Mouse (Mus musculus): ENCODE data around the gene C130074G19Rik. TPM values are rescaled to one million over a fixed set of nuclear protein-coding genes. Genes with fewer than 3 reads are reported as not detected.

Gene C130074G19Rik
- polyA plus RNA-seq, 1 experiment from 2014 or later, result 0.67 TPM

DNA sequence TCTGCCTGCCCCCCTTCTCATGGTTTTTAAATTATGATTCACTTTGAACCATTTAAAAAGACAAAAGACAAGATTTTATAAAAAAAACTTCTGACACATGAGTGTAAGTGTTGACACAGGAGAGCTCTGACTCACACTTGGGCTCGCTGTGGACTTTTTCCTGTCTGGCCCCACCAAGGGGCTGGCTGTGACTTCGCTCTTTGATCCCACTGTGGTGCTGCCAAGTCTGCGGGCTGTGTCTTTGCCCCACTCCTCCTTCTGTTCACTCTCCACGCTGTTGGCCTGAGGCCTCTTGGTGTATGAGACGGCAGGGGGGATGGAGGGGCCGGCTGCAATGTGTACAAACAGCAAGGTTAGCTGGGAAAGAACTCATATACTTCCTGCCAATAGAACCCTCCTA lies 28.8 kb upstream of the C130074G19Rik start:
- no peak overlapping the region for H3K4me3 ChIP-seq (ENCODE audit: low read depth, low read length)
- DNase-seq (ENCODE audit: low spot score) (no peak), ATAC-seq (replicated peaks; ENCODE audit: insufficient number of reproducible peaks, low FRiP score, low TSS enrichment, low read depth) (no peak)
- 84% methylated on average over 6 of the region's 6 CpGs for WGBS
- H3K4me2 ChIP-seq (ENCODE audit: low read depth, low read length), result no peak overlapping the region
- no peaks in the 10 kb centered on the region for H3K4me1 ChIP-seq (ENCODE audit: control insufficient read depth, insufficient read depth, low read length)
- peaks cover 2% of the 10 kb centered on the region for H3K36me3 ChIP-seq (replicated peaks; ENCODE audit: control insufficient read depth, insufficient read depth, low read depth, low read length)
- H3K27ac ChIP-seq (replicated peaks; ENCODE audit: low read depth, low read length), result no peak overlapping the region
- H3K9me3 ChIP-seq (replicated peaks; ENCODE audit: control insufficient read depth, low read length), result no peaks in the 10 kb centered on the region
- no peak overlapping the region for H3K9ac ChIP-seq (replicated peaks; ENCODE audit: low read length)
- H3K27me3 ChIP-seq (ENCODE audit: control insufficient read depth, insufficient read depth, low read length), result no peaks in the 10 kb centered on the region

DNA sequence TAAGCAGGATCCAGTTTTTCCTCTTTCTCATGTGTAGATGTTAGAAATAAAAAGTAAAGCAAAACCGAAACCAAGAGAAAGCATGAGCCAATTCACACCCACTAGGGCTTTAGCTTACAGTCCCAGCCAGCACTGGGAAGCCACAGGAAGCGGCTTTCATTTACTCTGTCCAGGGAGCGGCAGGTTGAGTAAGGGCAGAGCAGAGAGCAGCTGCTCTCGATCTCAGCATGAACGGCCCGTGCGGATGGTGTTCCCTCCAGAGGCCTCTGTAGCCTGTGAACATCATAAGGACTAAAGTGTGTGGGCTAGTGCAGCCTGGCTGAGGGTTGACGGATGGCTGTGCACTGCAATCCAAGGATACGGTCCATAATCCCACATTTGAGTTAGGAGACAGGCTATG lies 25.5 kb upstream of the C130074G19Rik start:
- H3K4me3 ChIP-seq (ENCODE audit: low read depth, low read length), result no peak overlapping the region
- H3K9me3 ChIP-seq (replicated peaks; ENCODE audit: control insufficient read depth, low read length), result no peaks in the 10 kb centered on the region
- H3K27ac ChIP-seq (replicated peaks; ENCODE audit: low read depth, low read length), result no peak overlapping the region
- WGBS, result 77% methylated on average over 9 of the region's 9 CpGs
- ATAC-seq (replicated peaks; ENCODE audit: insufficient number of reproducible peaks, low FRiP score, low TSS enrichment, low read depth) (no peak), DNase-seq (ENCODE audit: low spot score) (no peak)
- H3K9ac ChIP-seq (replicated peaks; ENCODE audit: low read length), result no peak overlapping the region
- H3K4me1 ChIP-seq (ENCODE audit: control insufficient read depth, insufficient read depth, low read length), result no peaks in the 10 kb centered on the region
- H3K36me3 ChIP-seq (replicated peaks; ENCODE audit: control insufficient read depth, insufficient read depth, low read depth, low read length), result peaks cover 2% of the 10 kb centered on the region
- H3K4me2 ChIP-seq (ENCODE audit: low read depth, low read length), result no peak overlapping the region
- H3K27me3 ChIP-seq (ENCODE audit: control insufficient read depth, insufficient read depth, low read length), result no peaks in the 10 kb centered on the region

DNA sequence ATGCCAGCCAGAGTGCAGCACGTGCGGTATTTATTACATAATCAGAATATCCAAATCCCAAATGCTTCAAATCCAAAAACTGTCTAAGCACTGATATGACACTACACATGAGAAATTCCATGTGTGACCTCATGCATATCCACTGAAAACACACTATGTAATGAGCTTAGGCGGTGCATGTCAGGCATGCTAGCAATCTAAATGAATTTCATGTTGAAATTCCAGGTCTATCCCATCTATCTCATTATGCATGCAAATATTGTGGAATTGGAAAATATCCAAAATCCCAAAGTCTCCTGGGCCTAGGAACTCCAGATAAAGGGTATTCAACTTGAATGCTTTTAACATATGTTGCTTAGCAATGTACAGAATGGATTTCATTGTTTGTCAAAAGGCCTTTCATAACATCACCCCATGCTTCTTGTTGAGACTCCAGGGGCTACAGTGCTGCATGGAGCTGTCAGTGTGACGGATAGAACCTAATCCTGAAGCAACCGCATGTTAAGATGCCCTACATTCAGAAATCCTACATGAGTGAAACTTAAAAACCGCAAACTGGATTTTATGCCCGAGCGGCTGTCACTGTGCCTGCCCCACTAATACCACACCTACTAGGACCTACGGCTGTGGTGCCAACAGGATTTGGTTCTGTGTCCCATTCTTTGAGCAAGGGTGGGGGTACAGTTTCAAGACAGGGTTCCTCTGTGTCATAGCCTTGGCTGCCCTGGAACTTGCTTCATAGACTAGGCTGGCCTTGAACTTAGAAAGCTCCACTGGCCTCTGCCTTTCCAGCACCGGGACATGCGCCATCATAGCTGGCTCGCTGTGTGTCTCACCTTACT lies 23.1 kb upstream of the C130074G19Rik start:
- no peak for DNase-seq (ENCODE audit: low spot score)
- WGBS, result 90% methylated on average over 12 of the region's 12 CpGs
- H3K9ac ChIP-seq (replicated peaks; ENCODE audit: low read length), result no peak overlapping the region
- H3K27me3 ChIP-seq (ENCODE audit: control insufficient read depth, insufficient read depth, low read length), result no peaks in the 10 kb centered on the region
- no peaks in the 10 kb centered on the region for H3K9me3 ChIP-seq (replicated peaks; ENCODE audit: control insufficient read depth, low read length)
- H3K4me3 ChIP-seq (ENCODE audit: low read depth, low read length), result no peak overlapping the region
- H3K4me1 ChIP-seq (ENCODE audit: control insufficient read depth, insufficient read depth, low read length), result no peaks in the 10 kb centered on the region
- ATAC-seq (replicated peaks; ENCODE audit: insufficient number of reproducible peaks, low FRiP score, low TSS enrichment, low read depth), result no peak
- H3K36me3 ChIP-seq (replicated peaks; ENCODE audit: control insufficient read depth, insufficient read depth, low read depth, low read length), result no peaks in the 10 kb centered on the region; the same call in 1 of the 2 replicates
- no peak overlapping the region for H3K27ac ChIP-seq (replicated peaks; ENCODE audit: low read depth, low read length)
- no peak overlapping the region for H3K4me2 ChIP-seq (ENCODE audit: low read depth, low read length)

DNA sequence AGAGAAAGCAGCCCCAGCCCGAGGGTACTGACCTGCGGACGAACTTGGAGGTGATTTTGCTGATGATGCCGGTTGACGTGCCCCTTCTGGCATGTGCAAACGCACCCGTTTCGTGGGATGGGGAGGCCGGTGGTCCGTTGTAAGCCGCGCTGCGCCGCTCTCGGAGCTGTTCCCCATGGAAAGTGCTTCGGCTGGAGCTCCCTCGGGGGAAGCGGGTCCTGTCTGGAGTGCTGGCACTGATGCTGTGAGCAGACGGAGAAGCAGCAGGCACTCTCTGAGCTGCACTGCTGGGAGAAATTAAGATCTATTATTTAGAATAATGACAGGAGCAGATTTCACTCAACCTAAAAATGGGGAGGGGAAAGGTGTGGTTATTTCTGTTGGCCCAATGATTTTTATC lies 22.4 kb upstream of the C130074G19Rik start:
- H3K4me2 ChIP-seq (ENCODE audit: low read depth, low read length), result no peak overlapping the region
- H3K9ac ChIP-seq (replicated peaks; ENCODE audit: low read length), result no peak overlapping the region
- no peaks in the 10 kb centered on the region for H3K27me3 ChIP-seq (ENCODE audit: control insufficient read depth, insufficient read depth, low read length)
- no peaks in the 10 kb centered on the region; the same call in 1 of the 2 replicates for H3K36me3 ChIP-seq (replicated peaks; ENCODE audit: control insufficient read depth, insufficient read depth, low read depth, low read length)
- WGBS, result 73% methylated on average over 19 of the region's 19 CpGs
- no peaks in the 10 kb centered on the region for H3K4me1 ChIP-seq (ENCODE audit: control insufficient read depth, insufficient read depth, low read length)
- H3K27ac ChIP-seq (replicated peaks; ENCODE audit: low read depth, low read length), result no peak overlapping the region
- no peak overlapping the region for H3K4me3 ChIP-seq (ENCODE audit: low read depth, low read length)
- ATAC-seq (replicated peaks; ENCODE audit: insufficient number of reproducible peaks, low FRiP score, low TSS enrichment, low read depth) (no peak), DNase-seq (ENCODE audit: low spot score) (no peak)
- H3K9me3 ChIP-seq (replicated peaks; ENCODE audit: control insufficient read depth, low read length), result no peaks in the 10 kb centered on the region

DNA sequence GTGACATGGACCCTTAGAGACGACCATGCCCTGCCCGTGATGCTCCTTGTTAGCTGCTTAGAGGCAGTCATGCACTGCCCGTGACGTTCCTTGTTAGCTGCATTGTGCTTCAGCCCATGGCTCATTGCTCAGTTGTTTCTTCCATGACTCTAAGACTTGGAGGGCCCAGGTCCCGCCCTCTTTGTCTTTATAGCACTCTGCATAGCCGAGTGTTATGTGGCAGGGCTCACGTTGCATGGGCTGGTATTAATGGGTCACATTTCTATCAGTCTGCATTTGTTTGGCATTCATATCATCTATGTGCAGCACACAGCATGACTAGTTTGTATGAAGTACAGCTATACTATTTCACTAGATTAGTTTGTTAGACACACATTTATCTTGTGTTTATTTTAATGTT lies 20.7 kb upstream of the C130074G19Rik start:
- H3K9me3 ChIP-seq (replicated peaks; ENCODE audit: control insufficient read depth, low read length), result no peaks in the 10 kb centered on the region
- no peak overlapping the region for H3K27ac ChIP-seq (replicated peaks; ENCODE audit: low read depth, low read length)
- H3K4me3 ChIP-seq (ENCODE audit: low read depth, low read length), result no peak overlapping the region
- DNase-seq (ENCODE audit: low spot score) (no peak), ATAC-seq (replicated peaks; ENCODE audit: insufficient number of reproducible peaks, low FRiP score, low TSS enrichment, low read depth) (no peak)
- WGBS, result 76% methylated on average over 7 of the region's 7 CpGs
- H3K9ac ChIP-seq (replicated peaks; ENCODE audit: low read length), result no peak overlapping the region
- no peaks in the 10 kb centered on the region for H3K27me3 ChIP-seq (ENCODE audit: control insufficient read depth, insufficient read depth, low read length)
- H3K36me3 ChIP-seq (replicated peaks; ENCODE audit: control insufficient read depth, insufficient read depth, low read depth, low read length), result no peaks in the 10 kb centered on the region; the same call in 1 of the 2 replicates
- H3K4me2 ChIP-seq (ENCODE audit: low read depth, low read length), result no peak overlapping the region
- H3K4me1 ChIP-seq (ENCODE audit: control insufficient read depth, insufficient read depth, low read length), result no peaks in the 10 kb centered on the region

DNA sequence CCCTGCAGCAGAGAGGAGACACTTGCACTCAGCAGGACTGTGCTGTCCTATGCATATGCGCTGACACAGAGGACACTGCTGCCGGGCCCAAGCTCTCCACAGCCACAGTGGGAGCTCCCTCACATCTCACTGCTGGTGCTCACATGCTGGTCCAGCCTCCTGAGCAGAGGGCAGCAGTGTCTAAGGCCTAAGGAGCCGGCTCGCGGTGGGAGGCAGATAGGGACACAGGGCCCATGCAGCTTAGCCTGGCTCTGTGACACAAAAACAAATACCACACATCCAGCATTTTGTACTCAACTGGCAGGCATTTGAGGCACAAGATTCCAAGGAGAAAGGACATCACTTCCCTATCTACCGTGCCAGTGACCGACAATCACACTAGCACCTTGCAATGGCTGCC lies 19.9 kb upstream of the C130074G19Rik start:
- Histone ChIP-seq H3K4me3 (ENCODE audit: low read depth, low read length) (no peak overlapping the region), H3K4me1 (ENCODE audit: control insufficient read depth, insufficient read depth, low read length) (no peaks in the 10 kb centered on the region), H3K9ac (replicated peaks; ENCODE audit: low read length) (no peak overlapping the region), H3K27me3 (ENCODE audit: control insufficient read depth, insufficient read depth, low read length) (no peaks in the 10 kb centered on the region), H3K4me2 (ENCODE audit: low read depth, low read length) (no peak overlapping the region), H3K27ac (replicated peaks; ENCODE audit: low read depth, low read length) (no peak overlapping the region), H3K36me3 (replicated peaks; ENCODE audit: control insufficient read depth, insufficient read depth, low read depth, low read length) (no peaks in the 10 kb centered on the region; the same call in 1 of the 2 replicates), H3K9me3 (replicated peaks; ENCODE audit: control insufficient read depth, low read length) (no peaks in the 10 kb centered on the region)
- ATAC-seq (replicated peaks; ENCODE audit: insufficient number of reproducible peaks, low FRiP score, low TSS enrichment, low read depth), result no peak; the same call in 1 of the 2 replicates
- DNase-seq (ENCODE audit: low spot score), result no peak
- 73% methylated on average over 7 of the region's 7 CpGs for WGBS

DNA sequence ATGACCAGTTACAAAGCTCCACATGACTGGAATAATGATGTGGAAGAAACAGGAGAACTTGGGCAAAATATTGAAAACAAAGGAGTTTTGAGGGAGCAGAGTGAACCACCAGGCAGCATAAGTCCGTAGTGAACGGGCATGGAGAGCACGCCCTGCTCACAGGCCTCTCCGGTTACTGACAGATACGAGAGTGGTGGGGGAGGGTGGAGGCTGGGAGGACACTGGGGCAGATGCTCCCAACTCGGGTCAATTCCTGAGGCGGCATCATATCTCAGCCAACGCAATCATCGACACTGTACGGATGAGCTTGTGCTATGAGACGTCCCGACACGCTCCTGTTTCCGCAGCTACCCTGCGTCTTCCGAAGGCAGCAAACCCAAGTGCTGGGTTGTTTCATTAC lies 14.3 kb upstream of the C130074G19Rik start:
- H3K27me3 ChIP-seq (ENCODE audit: control insufficient read depth, insufficient read depth, low read length), result no peaks in the 10 kb centered on the region
- DNase-seq (ENCODE audit: low spot score) (peak; percentile 15), ATAC-seq (replicated peaks; ENCODE audit: insufficient number of reproducible peaks, low FRiP score, low TSS enrichment, low read depth) (peak; percentile 44; the same call in 1 of the 2 replicates)
- no peak overlapping the region for H3K4me3 ChIP-seq (ENCODE audit: low read depth, low read length)
- no peak overlapping the region for H3K27ac ChIP-seq (replicated peaks; ENCODE audit: low read depth, low read length)
- H3K4me1 ChIP-seq (ENCODE audit: control insufficient read depth, insufficient read depth, low read length), result no peaks in the 10 kb centered on the region
- H3K4me2 ChIP-seq (ENCODE audit: low read depth, low read length), result no peak overlapping the region
- no peaks in the 10 kb centered on the region for H3K36me3 ChIP-seq (replicated peaks; ENCODE audit: control insufficient read depth, insufficient read depth, low read depth, low read length)
- WGBS, result 60% methylated on average over 16 of the region's 16 CpGs
- H3K9ac ChIP-seq (replicated peaks; ENCODE audit: low read length), result no peak overlapping the region
- H3K9me3 ChIP-seq (replicated peaks; ENCODE audit: control insufficient read depth, low read length), result no peaks in the 10 kb centered on the region

DNA sequence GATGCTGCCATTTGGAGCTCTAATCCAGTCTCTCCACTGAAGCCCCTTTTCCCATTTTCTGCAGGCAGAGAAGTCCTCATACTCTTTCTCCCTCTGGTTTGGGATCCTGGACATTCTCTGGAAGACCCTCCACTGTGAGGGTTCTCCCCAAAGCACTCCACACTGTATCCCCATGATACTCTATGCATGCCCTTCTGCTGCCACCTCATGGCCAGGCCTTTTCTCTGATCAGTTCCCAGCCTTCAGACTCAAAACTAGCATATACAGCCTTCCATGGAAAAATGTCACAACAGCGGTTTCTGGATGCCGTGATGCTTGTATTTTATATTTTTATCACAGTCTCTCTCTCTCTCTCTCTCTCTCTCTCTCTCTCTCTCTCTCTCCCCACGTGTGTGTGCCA lies 9.0 kb upstream of the C130074G19Rik start:
- WGBS, result 90% methylated on average over 3 of the region's 3 CpGs
- Histone ChIP-seq H3K4me3 (ENCODE audit: low read depth, low read length) (no peak overlapping the region), H3K9ac (replicated peaks; ENCODE audit: low read length) (no peak overlapping the region), H3K27me3 (ENCODE audit: control insufficient read depth, insufficient read depth, low read length) (no peaks in the 10 kb centered on the region), H3K36me3 (replicated peaks; ENCODE audit: control insufficient read depth, insufficient read depth, low read depth, low read length) (no peaks in the 10 kb centered on the region), H3K9me3 (replicated peaks; ENCODE audit: control insufficient read depth, low read length) (no peaks in the 10 kb centered on the region), H3K4me1 (ENCODE audit: control insufficient read depth, insufficient read depth, low read length) (no peaks in the 10 kb centered on the region), H3K4me2 (ENCODE audit: low read depth, low read length) (no peak overlapping the region), H3K27ac (replicated peaks; ENCODE audit: low read depth, low read length) (no peak overlapping the region)
- ATAC-seq (replicated peaks; ENCODE audit: insufficient number of reproducible peaks, low FRiP score, low TSS enrichment, low read depth), result no peak
- DNase-seq (ENCODE audit: low spot score), result no peak

Measured in embryonic facial prominence, embryonic 11.5 days (tissue).